Comparison of ENCODE assay signal across 8 mouse cellular contexts in genomic region chr9:106821618-106822380, GRCm38 (mm10). TPM values are rescaled to one million over a fixed set of nuclear protein-coding genes. Genes with fewer than 3 reads are reported as not detected.
A peak's percentile ranks its signal among the peaks of the same experiment; 100 is the strongest.
DNase-seq lines count a peak whose midpoint lies in the region; ATAC-seq lines count a peak whose summit lies in the region.

Dcaf1 (plus strand) TSS chr9:106821874.

- no peaks in the 10 kb centered on the region for H3K36me3 ChIP-seq in hindbrain, embryonic 16.5 days (ENCODE audit: control insufficient read depth, insufficient read depth, low read length)
- H3K36me3 ChIP-seq in macrophage (ENCODE audit: inconsistent target), result no peaks in the 10 kb centered on the region

- peak within 1 kb of the TSS; percentile 92 for H3K27ac ChIP-seq in hindbrain, embryonic 16.5 days (ENCODE audit: low read depth, low read length)
- peak within 1 kb of the TSS; percentile 31; the same call in 1 of the 2 replicates for H3K27ac ChIP-seq in macrophage

- H3K79me2 ChIP-seq in macrophage (ENCODE audit: inconsistent target), result peaks cover 6% of the 10 kb centered on the region; the same call in 1 of the 2 replicates

- H3K4me3 ChIP-seq in hindbrain, embryonic 16.5 days (ENCODE audit: low read length), result peak within 1 kb of the TSS; percentile 94
- H3K4me3 ChIP-seq in macrophage (ENCODE audit: inconsistent target), result peak within 1 kb of the TSS; percentile 54

- under 1% methylated on average over 56 of the region's 71 CpGs for WGBS in hindbrain, embryonic 16.5 days
- under 1% methylated on average over 71 of the region's 71 CpGs for WGBS in macrophage (ENCODE audit: missing documents)

- H3K4me1 ChIP-seq in hindbrain, embryonic 16.5 days (ENCODE audit: control insufficient read depth, insufficient read depth, low read depth, low read length), result peaks cover 6% of the 10 kb centered on the region

- peak; percentile 99 for ATAC-seq in hindbrain, embryonic 16.5 days

- peak within 1 kb of the TSS; percentile 84 for H3K4me2 ChIP-seq in hindbrain, embryonic 16.5 days (ENCODE audit: low read length)

- no peaks in the 10 kb centered on the region for H3K9me3 ChIP-seq in hindbrain, embryonic 16.5 days (ENCODE audit: control insufficient read depth, low read length)

- peak within 1 kb of the TSS; percentile 85 for H3K9ac ChIP-seq in hindbrain, embryonic 16.5 days (ENCODE audit: low read depth, low read length)

- peak; percentile 97 for DNase-seq in WW6 (ENCODE audit: low read depth, low spot score)
- DNase-seq in cerebellum, postnatal 4 days (ENCODE audit: low spot score in 2 of 2), result peak; percentile 71 to 91
- peak; percentile 96 for DNase-seq in gastrocnemius, adult 18-20 months (ENCODE audit: low spot score)
- peak; percentile 89 to 93 for DNase-seq in left cerebral cortex, adult 18-20 months (ENCODE audit: low spot score in 2 of 2)
- DNase-seq in right cerebral cortex, adult 18-20 months, result peak; percentile 96
- peak; percentile 65 for DNase-seq in urinary bladder, postnatal 10 days (ENCODE audit: low spot score)

- H3K27me3 ChIP-seq in hindbrain, embryonic 16.5 days (replicated peaks; ENCODE audit: control insufficient read depth, insufficient read depth, low read length), result no peaks in the 10 kb centered on the region

RNA-seq across cellular contexts. Expression of gene Dcaf1, which starts in this region (rescaled TPM):
- 10 to 100 TPM; 20.6 to 22.6 TPM for total RNA-seq in gastrocnemius, adult 18-20 months (2021)
- 15.2 and 20.9 TPM in 2 replicates for polyA plus RNA-seq in hindbrain, embryonic 16.5 days (2015; fragmentation: Nextera tagmentation; extraction: Ambion mirVana)
- total RNA-seq in left cerebral cortex, adult 18-20 months (2021), result 10 to 100 TPM; 31.4 to 40.4 TPM
- 10 to 100 TPM; 10.9 to 34.7 (median 20.3) TPM for total RNA-seq in macrophage (2018; cell fraction: chromatin; rRNA removed)
- 10 to 100 TPM in 9 of 26 experiments, 1 to 10 TPM in 17; 4.8 to 12.2 (median 9.2) TPM for total RNA-seq in macrophage (2018; cell fraction: cytosol; rRNA removed)
- 10 to 100 TPM in 21 of 26 experiments, 1 to 10 TPM in 5; 8.3 to 36.5 (median 16.5) TPM for total RNA-seq in macrophage (2018; cell fraction: nucleus; rRNA removed)
- polyA plus RNA-seq in macrophage (2018), result 5.4 to 7.9 TPM (median 7.7 TPM) in 3 replicates

Comparison
In these comparisons a context has a peak if more than half of its experiments do, and no peak if none do; other contexts are left out.
1. Peak in every context shown above with its lines: DNase-seq, ATAC-seq, H3K4me3 ChIP-seq and H3K27ac ChIP-seq.